Comparison of ENCODE assay signal across 8 mouse cellular contexts in genomic region chr7:90442518-90443080, GRCm38 (mm10). TPM values are rescaled to one million over a fixed set of nuclear protein-coding genes. Genes with fewer than 3 reads are reported as not detected.
A peak's percentile ranks its signal among the peaks of the same experiment; 100 is the strongest.
DNase-seq lines count a peak whose midpoint lies in the region; ATAC-seq lines count a peak whose summit lies in the region.

Gene Crebzf, plus strand, starts transcription at chr7:90442729.

- intact Hi-C loops in left cerebral cortex, postnatal 14 days (cut with DNase I), result no loop called here

- H3K4me1 ChIP-seq in intestine, embryonic 14.5 days (replicated peaks; ENCODE audit: control insufficient read depth, insufficient read depth, low read length), result 0 out of 2 replicates have a peak, but pooled peaks cover 3% of the 10 kb centered on the region

- peak; percentile 91 to 93 for DNase-seq in adrenal gland, adult 18-20 months (ENCODE audit: low spot score in 2 of 2)
- DNase-seq in embryo, embryonic 11 days, result peak; percentile 100
- DNase-seq in gastrocnemius, postnatal 25 days, result peak; percentile 96
- DNase-seq in intestine, embryonic 14.5 days (ENCODE audit: low spot score), result peak; percentile 97
- DNase-seq in left cerebral cortex, postnatal 14 days (ENCODE audit: low spot score in 2 of 2), result peak; percentile 96 to 98
- DNase-seq in mesoderm, embryonic 11.5 days (ENCODE audit: low read depth, low spot score), result peak; percentile 99
- DNase-seq in right cerebral cortex, postnatal 36 days (ENCODE audit: low spot score in 2 of 2), result peak; percentile 93 to 95
- DNase-seq in yolk sac, embryonic 10.5 days (ENCODE audit: low spot score), result peak; percentile 97

- under 1% methylated on average over 48 of the region's 54 CpGs for WGBS in intestine, embryonic 14.5 days

- H3K27ac ChIP-seq in intestine, embryonic 14.5 days (ENCODE audit: low read depth), result peak within 1 kb of the TSS; percentile 99

- H3K9me3 ChIP-seq in intestine, embryonic 14.5 days (ENCODE audit: control insufficient read depth, low read length), result no peaks in the 10 kb centered on the region

- H3K9ac ChIP-seq in intestine, embryonic 14.5 days (ENCODE audit: low read length), result peak within 1 kb of the TSS; percentile 96

- H3K36me3 ChIP-seq in intestine, embryonic 14.5 days (ENCODE audit: control insufficient read depth, insufficient read depth, low read length), result peaks cover 10% of the 10 kb centered on the region

- peak; percentile 95 for ATAC-seq in intestine, embryonic 14.5 days (replicated peaks; ENCODE audit: low FRiP score, low TSS enrichment, low read depth)

- peak within 1 kb of the TSS; percentile 100 for H3K4me3 ChIP-seq in intestine, embryonic 14.5 days (ENCODE audit: low read depth, low read length)

- peak within 1 kb of the TSS; percentile 98 for H3K4me2 ChIP-seq in intestine, embryonic 14.5 days (ENCODE audit: low read length)

- H3K27me3 ChIP-seq in intestine, embryonic 14.5 days (replicated peaks; ENCODE audit: control insufficient read depth, insufficient read depth, low read length), result no peaks in the 10 kb centered on the region

RNA-seq across cellular contexts. Expression of gene Crebzf, which starts in this region (rescaled TPM):
- total RNA-seq in adrenal gland, adult 18-20 months (2021), result 10 to 100 TPM; 66.2 to 83.2 TPM
- total RNA-seq in gastrocnemius, postnatal 25 days (2021), result 10 to 100 TPM; 12.8 to 15.0 TPM
- 38.2 and 43.7 TPM in 2 replicates for polyA plus RNA-seq in intestine, embryonic 14.5 days (2014; fragmentation: Nextera tagmentation; extraction: Ambion mirVana)
- 10 to 100 TPM; 71.4 to 83.7 TPM for total RNA-seq in left cerebral cortex, postnatal 14 days (2021)

Comparison
In these comparisons a context has a peak if more than half of its experiments do, and no peak if none do; other contexts are left out.
1. Peak in every context shown above with its lines: DNase-seq, ATAC-seq, H3K4me3 ChIP-seq and H3K27ac ChIP-seq.
2. RNA of gene Crebzf (total RNA-seq): 71.4 to 83.7 TPM in left cerebral cortex, postnatal 14 days and 66.2 to 83.2 TPM in adrenal gland, adult 18-20 months; 12.8 to 15.0 TPM in gastrocnemius, postnatal 25 days; every median in the first group is over 4 times any median in the second.